Mouse (Mus musculus) cerebellum, postnatal 10 days (tissue): ENCODE data around the gene Snx5.

Source experiments
- DNase-seq, 2 experiments: peaks; one replicate each; pipeline ENCODE4 v3.0.0; 2021; ENCODE audit warnings: mixed read lengths in 2 of 2

Snx5 gene

DNA sequence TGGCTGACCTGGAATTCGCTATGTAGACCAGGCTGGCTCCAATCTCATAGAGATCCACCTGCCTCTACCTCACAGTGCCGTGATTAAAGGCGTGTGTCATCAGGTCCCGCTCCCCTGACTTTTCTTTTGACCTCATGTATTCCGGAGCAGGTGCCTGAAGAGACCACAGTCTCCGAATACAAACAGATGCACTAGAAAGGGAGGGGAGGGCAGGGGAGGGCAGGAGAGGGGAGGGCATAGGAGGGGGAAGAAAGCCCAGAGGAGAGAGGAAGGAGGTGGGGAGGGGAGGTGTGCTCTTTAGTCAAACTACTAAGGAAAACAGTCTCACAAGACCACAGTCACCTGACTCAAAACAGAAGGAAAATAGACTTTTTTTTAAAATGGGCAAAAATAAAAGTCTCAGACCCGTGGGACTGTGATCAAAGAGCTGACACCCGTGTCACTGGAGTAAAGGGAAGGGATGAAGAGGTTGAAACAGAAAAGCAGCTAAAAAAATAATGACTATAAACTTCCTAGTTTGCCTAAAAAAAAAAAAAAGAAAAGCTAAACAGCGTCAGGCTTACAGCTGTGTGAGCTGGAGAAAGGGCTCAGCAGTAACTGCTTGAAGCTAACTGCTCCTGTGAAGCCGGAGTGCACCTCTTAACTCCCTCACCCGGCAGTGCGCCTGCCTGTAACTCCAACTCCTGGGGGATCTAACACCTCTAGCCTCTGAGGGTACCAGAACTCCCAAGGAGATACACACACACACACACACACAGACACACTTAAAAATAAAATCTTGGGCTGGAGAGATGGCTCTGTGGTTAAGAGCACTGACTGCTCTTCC lies 42.0 kb downstream of the Snx5 start:
- DNase-seq = no peak

DNA sequence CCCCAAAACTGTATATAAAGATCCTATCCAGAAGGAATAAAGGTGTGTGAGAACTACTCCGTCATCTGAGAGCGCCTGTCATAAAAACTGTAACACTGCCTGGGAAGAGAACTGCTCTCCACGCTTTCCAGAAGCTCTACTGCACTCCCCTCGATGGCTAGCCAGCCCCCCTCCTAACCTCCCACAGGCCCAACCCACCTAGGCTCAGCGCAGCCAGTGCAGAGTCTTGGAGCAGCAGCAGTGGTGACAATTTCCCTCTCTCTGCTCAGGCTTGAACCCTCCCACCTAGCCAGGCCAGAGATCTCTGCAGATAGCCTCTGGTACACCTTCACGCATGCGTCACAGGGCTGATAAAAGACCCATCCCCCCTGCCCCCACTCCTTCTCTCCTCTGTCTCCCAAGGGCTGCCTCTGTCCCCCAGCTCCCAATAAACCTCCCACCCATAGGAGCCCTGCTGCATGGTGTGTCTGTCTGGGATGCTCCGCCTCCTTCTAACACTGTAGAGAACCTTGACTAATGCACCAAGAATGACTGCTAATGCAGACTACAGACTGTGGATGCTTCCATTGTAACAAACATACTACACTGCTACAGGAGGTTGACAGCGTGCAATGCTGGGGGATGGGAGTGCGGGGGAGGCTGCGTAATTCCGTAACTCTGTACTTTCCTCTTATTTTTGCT lies 43.7 kb downstream of the Snx5 start:
- no peak for DNase-seq

DNA sequence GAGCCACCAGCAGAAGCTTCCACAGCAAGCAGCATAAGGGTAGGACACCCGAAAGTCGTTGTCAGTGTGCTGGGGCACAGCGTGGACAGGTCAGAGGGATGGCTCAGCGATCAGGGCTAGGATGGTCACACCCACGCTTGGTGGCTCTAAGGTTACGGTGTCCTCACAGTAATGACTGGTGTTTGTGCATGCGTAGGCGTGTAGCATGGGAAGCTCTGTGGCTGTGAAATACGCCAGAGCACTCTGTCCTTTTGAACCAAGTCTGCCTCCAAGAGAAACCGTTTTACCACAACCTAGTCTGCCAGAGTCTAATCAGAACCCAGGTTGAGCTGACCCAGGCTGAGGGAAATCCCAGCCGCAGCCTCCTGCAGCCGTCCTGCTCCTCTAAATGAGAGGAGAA lies 46.4 kb downstream of the Snx5 start:
- no peak for DNase-seq

DNA sequence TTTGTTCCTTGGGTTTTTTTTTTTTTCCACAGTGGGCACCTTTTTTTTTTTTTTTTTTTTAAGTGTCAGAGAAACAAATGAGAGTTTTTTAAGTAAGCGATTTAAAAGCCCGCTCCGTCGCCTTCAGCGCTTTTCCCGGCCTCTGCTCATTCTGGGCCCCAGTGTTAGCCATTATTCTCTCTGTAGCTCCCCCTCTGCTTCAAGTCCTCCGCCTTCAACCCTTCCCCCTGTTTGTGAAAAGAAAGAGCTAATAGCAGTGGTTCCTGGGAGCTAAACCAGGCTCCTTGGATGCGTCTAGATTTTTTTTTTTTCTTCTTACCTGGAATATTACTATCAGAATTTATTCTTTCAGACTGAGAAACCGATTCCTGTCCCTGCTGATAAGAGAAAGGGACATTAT lies 55.1 kb downstream of the Snx5 start:
- DNase-seq = no peak

DNA sequence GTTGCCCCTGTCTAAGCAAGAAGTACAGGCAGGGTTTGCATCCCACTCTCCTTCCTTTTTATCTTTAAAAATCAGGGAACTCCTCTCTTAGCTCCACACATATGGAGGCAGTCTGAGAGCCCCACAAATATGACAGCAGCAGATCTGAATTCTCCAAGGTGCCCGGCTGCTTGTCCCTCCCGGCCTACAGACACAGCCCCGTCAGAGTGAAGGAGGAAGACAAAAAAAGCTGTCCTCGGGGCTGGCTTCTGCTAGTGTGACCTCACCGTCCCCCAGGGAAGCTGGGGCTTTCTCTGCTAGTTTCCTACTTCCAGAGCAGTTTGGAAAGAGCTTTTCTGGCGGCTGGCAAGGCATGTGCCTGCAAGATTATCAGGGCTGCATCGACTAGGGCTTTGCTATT lies 55.5 kb downstream of the Snx5 start:
- peak in 1 of 2 experiments; percentile 32 for DNase-seq

DNA sequence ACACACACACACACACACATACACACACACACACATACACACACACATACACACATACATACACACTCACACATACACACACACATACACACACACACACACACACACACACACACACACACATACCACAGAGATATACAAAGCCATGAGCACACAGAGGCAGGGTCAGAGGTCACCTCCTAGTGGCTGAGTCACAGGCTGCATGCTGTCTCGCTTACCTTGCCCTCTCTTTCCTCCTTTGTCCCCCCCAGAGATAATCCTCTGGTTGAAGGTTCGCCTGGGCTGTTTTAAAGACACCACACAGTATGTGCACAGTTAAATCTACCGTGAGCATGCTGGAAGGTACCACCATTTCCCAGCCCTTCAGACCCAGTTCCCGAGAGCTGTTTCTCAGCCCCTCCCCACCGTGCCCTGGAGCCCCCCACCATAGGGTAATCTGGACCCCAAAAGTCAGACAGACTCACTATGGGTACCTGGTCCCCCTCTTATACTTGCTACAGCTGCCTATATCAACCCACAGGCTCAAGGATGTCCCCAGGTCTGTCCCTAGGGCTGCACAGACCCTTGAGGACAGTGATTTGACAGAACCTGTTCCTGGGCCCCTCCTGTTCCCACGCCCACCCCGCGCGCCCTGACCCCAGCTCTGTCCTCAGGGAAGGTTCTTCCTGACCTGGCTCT lies 56.1 kb downstream of the Snx5 start:
- no peak for DNase-seq

DNA sequence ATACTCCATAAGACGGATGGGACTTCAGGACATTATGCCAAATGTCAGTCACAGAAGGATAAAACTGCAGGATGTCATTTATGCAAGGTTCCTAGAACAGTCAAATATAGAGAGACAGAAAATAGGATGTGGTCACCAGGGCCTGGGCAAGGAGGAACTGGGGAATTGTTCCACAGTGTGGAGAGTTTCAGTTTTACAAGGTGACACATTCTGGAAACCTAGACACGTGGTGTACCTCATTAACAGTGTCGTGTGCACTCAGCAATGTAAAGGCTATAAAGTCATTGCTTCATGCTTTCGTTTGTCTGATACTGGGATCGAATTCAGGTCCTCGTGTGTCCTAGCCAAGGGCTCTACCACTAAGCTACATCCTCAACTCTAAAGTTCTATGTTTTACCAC lies 56.9 kb downstream of the Snx5 start:
- DNase-seq = no peak

DNA sequence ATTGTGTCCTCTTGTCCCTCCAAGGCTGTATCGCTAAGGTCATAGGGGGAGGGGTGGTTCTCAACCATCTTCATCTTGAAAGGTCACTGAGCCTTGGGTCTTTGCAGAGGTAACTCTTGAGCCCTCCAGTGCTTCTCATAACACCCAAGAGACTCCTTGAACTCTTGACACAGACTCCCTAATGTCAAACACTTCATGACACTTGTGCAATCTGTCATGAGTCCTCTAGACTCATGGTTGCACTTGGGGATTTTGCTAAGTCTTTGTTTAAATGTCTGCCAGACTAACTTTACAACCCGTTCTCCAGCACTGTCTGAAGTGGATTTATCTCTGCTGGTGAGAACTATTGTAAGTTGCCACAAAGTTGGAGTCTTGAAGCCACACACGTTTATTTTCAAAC lies 61.3 kb downstream of the Snx5 start:
- no peak for DNase-seq

DNA sequence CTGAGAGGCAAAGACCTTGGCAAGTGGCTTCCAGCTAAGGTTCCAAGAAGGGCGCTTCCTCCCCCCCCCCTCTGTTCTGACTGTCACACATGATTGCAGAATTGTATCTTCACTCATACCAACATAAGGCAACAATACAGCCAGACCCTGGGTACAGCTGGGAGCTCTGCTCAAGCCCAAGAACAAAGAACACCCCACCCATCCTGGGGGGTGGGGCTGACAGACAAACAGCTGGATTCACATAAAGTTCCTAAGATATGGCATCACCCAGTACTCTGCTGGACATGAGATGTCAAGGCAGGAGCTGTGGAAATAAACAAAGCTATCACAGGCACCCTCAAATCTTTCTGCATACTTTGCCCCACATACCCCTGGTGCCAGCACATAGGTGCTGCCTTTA lies 63.3 kb downstream of the Snx5 start:
- DNase-seq = no peak

DNA sequence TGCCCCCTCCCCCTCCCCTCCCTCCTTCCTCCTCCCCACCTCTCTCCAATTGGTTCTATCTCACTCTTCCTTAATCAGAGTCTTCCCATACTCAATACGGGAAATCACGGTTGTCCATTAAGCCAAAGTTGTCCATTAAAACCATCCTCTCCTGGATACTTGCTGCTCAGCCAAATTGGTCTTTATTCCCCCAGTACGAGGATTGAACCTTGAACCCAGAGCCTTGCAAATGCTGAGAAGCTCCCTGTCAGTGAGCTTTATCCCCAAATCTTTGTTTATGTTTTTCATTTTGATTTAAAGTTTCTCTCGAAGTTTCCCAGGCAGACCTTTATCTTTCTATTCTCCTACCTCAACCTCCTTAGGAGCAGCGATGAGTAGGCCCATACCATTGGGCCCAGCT lies 67.7 kb downstream of the Snx5 start:
- DNase-seq = no peak

DNA sequence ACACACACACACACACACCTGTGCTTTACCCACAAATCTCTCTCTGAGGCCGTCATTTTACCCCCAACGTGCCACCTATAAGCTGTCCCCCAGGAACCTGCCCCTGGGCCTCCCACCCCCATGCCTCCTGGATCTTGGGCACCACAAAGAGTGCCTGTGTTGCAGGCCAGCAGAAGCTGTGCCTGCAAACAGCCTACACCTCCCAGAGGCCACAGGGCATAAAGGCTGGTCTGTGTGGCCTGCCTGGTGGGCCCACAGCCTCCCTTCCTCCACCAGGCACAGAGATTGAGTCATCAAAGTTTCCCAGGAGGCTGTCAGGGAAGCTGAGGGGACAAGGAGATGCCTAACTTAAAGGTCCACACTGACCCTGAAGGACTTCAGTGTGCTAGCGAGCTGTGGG lies 68.1 kb downstream of the Snx5 start:
- DNase-seq = no peak

DNA sequence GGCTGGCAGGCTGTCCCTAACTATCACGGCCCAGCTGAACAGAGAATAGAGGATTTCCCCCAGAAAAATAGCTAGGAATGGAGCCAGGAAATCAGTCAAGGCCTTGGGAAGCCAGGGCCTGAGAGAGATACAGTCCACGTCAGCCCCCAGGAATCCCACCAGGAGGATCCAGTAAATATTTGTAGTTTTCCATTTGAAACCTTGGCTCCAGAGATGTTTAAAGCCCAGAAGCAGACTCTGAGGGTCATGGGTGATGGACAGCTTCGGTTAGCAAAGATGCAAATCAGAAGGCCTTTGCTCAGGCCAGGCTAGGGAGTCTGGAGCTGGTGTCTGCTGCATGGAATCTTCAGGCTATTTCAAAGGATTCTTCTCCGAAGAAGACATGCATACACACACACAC lies 68.6 kb downstream of the Snx5 start:
- no peak for DNase-seq
